Mouse (Mus musculus) MEL (cell line): ENCODE measurements around the gene Nr2f6. TPM values are rescaled to one million over a fixed set of nuclear protein-coding genes. Genes with fewer than 3 reads are reported as not detected.

Source experiments
- DNase-seq: peaks from one replicate; pipeline ENCODE4 v3.0.0; 2011; ENCODE audit warnings: low read depth, low spot score
- H3K27ac ChIP-seq: 2 replicates; pipeline ENCODE4 v1.5.1; 2012; ENCODE audit warnings: low read depth, mild to moderate bottlenecking, control low read depth, low read length, moderate library complexity; ENCODE audit not compliant: control insufficient read depth
- H3K27me3 ChIP-seq, 2 experiments: fragments of 150-350 bp in 1 of 2; sonication (generic) in 1 of 2; 2 replicates each; pipeline ENCODE4 v1.6.1; 2012; ENCODE audit warnings: low read length in 2 of 2, mild to moderate bottlenecking in 2 of 2, improper control_type of control experiment in 1 of 2, moderate library complexity in 1 of 2; ENCODE audit not compliant: insufficient read depth in 2 of 2, control insufficient read depth in 1 of 2
- H3K36me3 ChIP-seq, 2 experiments: 2 replicates each; pipeline ENCODE4 v1.6.1; 2012 to 2014; ENCODE audit warnings: low read length in 2 of 2, improper control_type of control experiment in 1 of 2, inconsistent platforms in 1 of 2, mild to moderate bottlenecking in 1 of 2; ENCODE audit not compliant: insufficient read depth in 2 of 2, control insufficient read depth in 1 of 2
- H3K4me1 ChIP-seq, 2 experiments: fragments of 150-350 bp in 1 of 2; sonication (generic) in 1 of 2; 2 replicates each; pipeline ENCODE4 v1.6.1; 2012; ENCODE audit warnings: low read length in 2 of 2, improper control_type of control experiment in 1 of 2, mild to moderate bottlenecking in 1 of 2; ENCODE audit not compliant: insufficient read depth in 2 of 2, control insufficient read depth in 1 of 2
- H3K4me3 ChIP-seq, 2 experiments: fragments of 150-350 bp in 1 of 2; sonication (generic) in 1 of 2; 2 replicates each; pipeline ENCODE4 v1.5.1; 2012; ENCODE audit warnings: low read depth in 2 of 2, low read length in 2 of 2, mild to moderate bottlenecking in 2 of 2, moderate library complexity in 2 of 2, control low read depth in 1 of 2, improper control_type of control experiment in 1 of 2; ENCODE audit not compliant: control insufficient read depth in 1 of 2, insufficient read depth in 1 of 2
- H3K79me2 ChIP-seq: 2 replicates; pipeline ENCODE4 v1.6.1; 2012; ENCODE audit warnings: mild to moderate bottlenecking, low read length, moderate library complexity; ENCODE audit not compliant: control insufficient read depth, poor library complexity, insufficient read depth
- H3K9ac ChIP-seq: 2 replicates; pipeline ENCODE4 v1.6.1; 2012; ENCODE audit warnings: low read depth, mild to moderate bottlenecking, control low read depth, low read length, moderate library complexity; ENCODE audit not compliant: control insufficient read depth, poor library complexity, severe bottlenecking
- H3K9me3 ChIP-seq: fragments of 150-350 bp; sonication (generic); replicated peaks from 2 replicates; pipeline ENCODE4 v1.6.1; 2012; ENCODE audit warnings: mild to moderate bottlenecking, low read length, improper control_type of control experiment, moderate library complexity; ENCODE audit not compliant: insufficient read depth
- CHD2 ChIP-seq: IDR thresholded peaks from 2 replicates; pipeline ENCODE4 v1.6.1; 2011; ENCODE audit warnings: low read length, improper control_type of control experiment
- CTCF ChIP-seq, 3 experiments: IDR thresholded peaks in 2 of 3; conservative IDR thresholded peaks in 1 of 3; 2 replicates each; pipeline ENCODE4 v1.5.1; 2011 to 2012; ENCODE audit warnings: low read length in 3 of 3, low read depth in 2 of 3, mild to moderate bottlenecking in 2 of 3, improper control_type of control experiment in 1 of 3, inconsistent platforms in 1 of 3, mixed read lengths in 1 of 3, moderate library complexity in 1 of 3; ENCODE audit not compliant: control insufficient read depth in 1 of 3, insufficient read depth in 1 of 3, poor library complexity in 1 of 3, severe bottlenecking in 1 of 3
- E2F4 ChIP-seq: IDR thresholded peaks from 2 replicates; pipeline ENCODE4 v1.6.1; 2011; ENCODE audit warnings: low read depth, low read length, improper control_type of control experiment, borderline replicate concordance
- ELF1 ChIP-seq: IDR thresholded peaks from 2 replicates; pipeline ENCODE4 v1.6.1; 2014; ENCODE audit warnings: low read depth, mild to moderate bottlenecking, inconsistent platforms, low read length, improper control_type of control experiment, moderate library complexity
- EP300 ChIP-seq, 2 experiments: IDR thresholded peaks; 2 replicates each; pipeline ENCODE4 v1.6.1; 2011; ENCODE audit warnings: improper control_type of control experiment in 2 of 2, low read length in 2 of 2, low read depth in 1 of 2, mild to moderate bottlenecking in 1 of 2
- GABPA ChIP-seq: IDR thresholded peaks from 2 replicates; pipeline ENCODE4 v1.6.1; 2012; ENCODE audit warnings: low read depth, mild to moderate bottlenecking, inconsistent platforms, low read length, improper control_type of control experiment, moderate library complexity
- HCFC1 ChIP-seq: IDR thresholded peaks from 2 replicates; pipeline ENCODE4 v1.6.1; 2012; ENCODE audit warnings: low read depth, mild to moderate bottlenecking, inconsistent platforms, low read length, improper control_type of control experiment, moderate library complexity
- JUND ChIP-seq: IDR thresholded peaks from 2 replicates; pipeline ENCODE4 v1.6.1; 2011; ENCODE audit warnings: low read depth, mild to moderate bottlenecking, improper control_type of control experiment, low read length
- MAFK ChIP-seq: IDR thresholded peaks from 2 replicates; pipeline ENCODE4 v1.6.1; 2011; ENCODE audit warnings: low read depth, mild to moderate bottlenecking, low read length, improper control_type of control experiment, borderline replicate concordance
- MAZ ChIP-seq: IDR thresholded peaks from 2 replicates; pipeline ENCODE4 v1.6.1; 2012; ENCODE audit warnings: low read depth, mild to moderate bottlenecking, inconsistent platforms, low read length, improper control_type of control experiment
- MEF2A ChIP-seq: IDR thresholded peaks from 2 replicates; pipeline ENCODE4 v1.6.1; 2014; ENCODE audit warnings: low read depth, mild to moderate bottlenecking, inconsistent platforms, low read length, improper control_type of control experiment; ENCODE audit not compliant: poor library complexity, insufficient replicate concordance, severe bottlenecking; ENCODE audit errors: extremely low read depth
- MYC ChIP-seq: IDR thresholded peaks from 2 replicates; pipeline ENCODE4 v1.6.1; 2011; ENCODE audit warnings: low read depth, mild to moderate bottlenecking, low read length, improper control_type of control experiment, moderate library complexity
- NELFE ChIP-seq: IDR thresholded peaks from 2 replicates; pipeline ENCODE4 v1.6.1; 2011; ENCODE audit warnings: low read depth, low read length, improper control_type of control experiment
- POLR2AphosphoS2 ChIP-seq: IDR thresholded peaks from 2 replicates; pipeline ENCODE4 v1.6.1; 2011; ENCODE audit warnings: low read length, improper control_type of control experiment
- POLR2AphosphoS5 ChIP-seq: IDR thresholded peaks from 2 replicates; pipeline ENCODE4 v1.6.1; 2012; ENCODE audit warnings: low read depth, borderline replicate concordance, mild to moderate bottlenecking, inconsistent platforms, low read length, moderate library complexity, mixed read lengths
- RCOR1 ChIP-seq: IDR thresholded peaks from 2 replicates; pipeline ENCODE4 v1.6.1; 2012; ENCODE audit warnings: low read depth, mild to moderate bottlenecking, inconsistent platforms, low read length, improper control_type of control experiment
- TBP ChIP-seq: IDR thresholded peaks from 2 replicates; pipeline ENCODE4 v1.8.0; 2011; ENCODE audit warnings: low read depth, low read length, improper control_type of control experiment
- ZNF384 ChIP-seq: IDR thresholded peaks from 2 replicates; pipeline ENCODE4 v1.6.1; 2012; ENCODE audit warnings: low read depth, mild to moderate bottlenecking, inconsistent platforms, low read length, improper control_type of control experiment
- polyA plus RNA-seq, 2 experiments: library from polyadenylated mRNA; stranded (reverse) in 1 of 2; unstranded in 1 of 2; fragments of >175 nt in 1 of 2; fragments of >200 nt in 1 of 2; gene quantifications; 2 replicates each; pipeline versions ENCODE4 v1.2.1 to v1.2.4; 2012; ENCODE audit warnings: low replicate concordance in 2 of 2, low read depth in 1 of 2; ENCODE audit not compliant: insufficient read length in 2 of 2, insufficient read depth in 1 of 2, missing spikeins in 1 of 2
- total RNA-seq: library from RNA; depleted of rRNA; stranded (reverse); fragments of 300-350 nt; gene quantifications from 2 replicates; pipeline ENCODE4 v1.2.3, GENCODE M21; 2012

The Nr2f6 gene
- total and polyA plus RNA-seq, 3 experiments = 29.6 to 48.3 TPM; not detected in 1

GRCm38 (mm10) chr8:71403107-71403885 lies 21.5 kb upstream of the Nr2f6 start:
- Histone ChIP-seq H3K36me3 (peaks cover 0 to 11% of the 10 kb centered on the region in 2 experiments; a peak in 2 of 4 replicates), H3K4me1 (peaks cover 0 to 18% of the 10 kb centered on the region in 2 experiments; a peak in 2 of 4 replicates)

GRCm38 (mm10) chr8:71402446-71402964 lies 20.7 kb upstream of the Nr2f6 start:
- Histone ChIP-seq H3K9me3 (no peaks in the 10 kb centered on the region), H3K79me2 (peaks cover 26% of the 10 kb centered on the region), H3K4me1 (peaks cover 0 to 16% of the 10 kb centered on the region in 2 experiments; a peak in 2 of 4 replicates), H3K27ac (no peak overlapping the region), H3K36me3 (peaks cover 0 to 11% of the 10 kb centered on the region in 2 experiments; a peak in 2 of 4 replicates), H3K4me3 (no peak overlapping the region), H3K27me3 (no peaks in the 10 kb centered on the region), H3K9ac (no peak overlapping the region)
- TF ChIP-seq MYC (no peak), MEF2A (no peak), MAZ (no peak), TBP (no peak), E2F4 (no peak), ELF1 (no peak), CHD2 (no peak), POLR2AphosphoS2 (no peak), POLR2AphosphoS5 (no peak), HCFC1 (no peak), JUND (no peak), ZNF384 (no peak), EP300 (IDR thresholded peaks at IDR 0.05; ENCODE audit: low read depth in 1 of 2, low read length in 2 of 2) (no peak), RCOR1 (no peak), MAFK (no peak)
- no peak for DNase-seq

More at GRCm38 (mm10) chr8:71403107-71403885, 21.5 kb upstream of the Nr2f6 start:
- Histone ChIP-seq H3K27ac (no peak overlapping the region), H3K79me2 (peaks cover 26% of the 10 kb centered on the region), H3K9me3 (no peaks in the 10 kb centered on the region), H3K4me3 (no peak overlapping the region), H3K9ac (no peak overlapping the region), H3K27me3 (no peaks in the 10 kb centered on the region)
- no peak for DNase-seq
- TF ChIP-seq E2F4 (no peak), POLR2AphosphoS5 (no peak), GABPA (no peak), NELFE (no peak), POLR2AphosphoS2 (0 out of 2 replicates have a peak, but pooled peaks have one; percentile 31), CTCF (IDR thresholded peaks at IDR 0.05 in 2 of 3, conservative IDR thresholded peaks at IDR 0.05 in 1 of 3; ENCODE audit: control insufficient read depth in 1 of 3, insufficient read depth in 1 of 3, low read depth in 2 of 3, low read length in 3 of 3, poor library complexity in 1 of 3, severe bottlenecking in 1 of 3) (no peak)
